Mouse (Mus musculus) erythroblast, embryonic 14.5 days (primary cell): ENCODE data around the gene Arnt2.

Experiments
- GATA1 ChIP-seq: IDR thresholded peaks from 2 replicates; pipeline ENCODE4 v1.6.1; 2012; ENCODE audit warnings: low read length, inconsistent platforms, mixed read lengths
- TAL1 ChIP-seq: IDR thresholded peaks from 3 replicates; pipeline ENCODE4 v1.6.1; 2012; ENCODE audit warnings: low read length, inconsistent platforms, mixed read lengths

DNA sequence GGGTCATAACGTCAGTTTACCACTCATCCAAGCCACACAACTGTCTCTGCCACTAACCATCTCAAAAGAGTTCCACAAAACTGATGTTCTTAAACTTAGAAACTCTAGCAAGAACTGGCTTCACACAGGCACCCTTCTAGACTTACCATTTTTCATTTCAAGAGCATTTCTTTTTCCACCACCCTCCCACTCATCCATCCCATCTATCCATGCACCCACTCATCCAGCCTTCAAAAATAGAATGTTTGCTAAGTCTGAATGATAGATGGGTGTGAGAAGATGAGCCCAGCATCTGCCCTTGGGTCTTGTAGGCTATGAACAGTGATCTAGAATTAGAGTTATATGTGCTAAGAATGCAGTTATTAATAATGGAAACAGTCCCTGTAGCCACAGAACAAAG lies 109.7 kb downstream of the Arnt2 start:
- TF ChIP-seq GATA1 (no peak), TAL1 (no peak)
